12 mouse cellular contexts compared by ENCODE assay signal in genomic region chr16:91475753-91476152, GRCm38 (mm10). TPM values are rescaled to one million over a fixed set of nuclear protein-coding genes. Genes with fewer than 3 reads are reported as not detected.
A peak's percentile ranks its signal among the peaks of the same experiment; 100 is the strongest.
DNase-seq lines count a peak whose midpoint lies in the region; ATAC-seq and TF ChIP-seq lines count a peak whose summit lies in the region.
"Had no signal": no experiment of that assay in that cellular context is flagged by ENCODE, and none has a peak within 500 bp of the region (broad histone marks: within the 10 kb centered on the region; RNA-seq: fewer than 3 reads in every experiment).

No protein-coding gene starts in this region.

- intact Hi-C loops in heart, postnatal 36 days (cut with DNase I): no loop called here

- TF ChIP-seq CTCF in lung, postnatal 0 days (IDR thresholded peaks at IDR 0.05): no peak
- TF ChIP-seq CTCF in lung, adult 2 months (IDR thresholded peaks at IDR 0.05; ENCODE audit: insufficient read depth, low read length): no peak
- no peak for TF ChIP-seq CTCF in G1E (IDR thresholded peaks at IDR 0.05; ENCODE audit: low read depth, low read length)

- no peaks in the 10 kb centered on the region for H3K27me3 ChIP-seq in lung, postnatal 0 days (replicated peaks; ENCODE audit: insufficient read depth, low read length)
- no peaks in the 10 kb centered on the region for H3K27me3 ChIP-seq in G1E (ENCODE audit: insufficient read depth, low read length)
- H3K27me3 ChIP-seq in intestine, embryonic 15.5 days (replicated peaks): no peaks in the 10 kb centered on the region
- H3K27me3 ChIP-seq: midbrain, embryonic 15.5 days had no signal

- TF ChIP-seq POLR2A in lung, adult 2 months (IDR thresholded peaks at IDR 0.05; ENCODE audit: borderline replicate concordance, extremely low read depth, low read depth, low read length): no peak

- WGBS in lung, postnatal 0 days: 38% methylated on average over 7 of the region's 7 CpGs
- 34% methylated on average over 7 of the region's 7 CpGs for WGBS in lung, adult 2 months
- 37% methylated on average over 7 of the region's 7 CpGs for WGBS in intestine, embryonic 15.5 days

- no peak for ATAC-seq in lung, postnatal 0 days
- peak; percentile 51; the same call in 1 of the 2 replicates for ATAC-seq in G1E (ENCODE audit: extremely low read depth, insufficient number of reproducible peaks, low FRiP score, poor library complexity, severe bottlenecking)
- ATAC-seq in intestine, embryonic 15.5 days: no peak
- ATAC-seq: hindbrain, postnatal 0 days; midbrain, embryonic 15.5 days had no signal

- H3K27ac ChIP-seq in lung, postnatal 0 days (ENCODE audit: low read length): no peak overlapping the region
- H3K27ac ChIP-seq in intestine, embryonic 15.5 days: no peak overlapping the region
- H3K27ac ChIP-seq: hindbrain, postnatal 0 days; midbrain, embryonic 15.5 days had no signal

- no peak for TF ChIP-seq EP300 in lung, postnatal 0 days (IDR thresholded peaks at IDR 0.05)

- H3K4me2 ChIP-seq in lung, postnatal 0 days (replicated peaks; ENCODE audit: low read depth, low read length): no peak overlapping the region
- peak overlapping the region; percentile 32; the same call in 1 of the 2 replicates for H3K4me2 ChIP-seq in intestine, embryonic 15.5 days (replicated peaks)
- H3K4me2 ChIP-seq: lung, embryonic 14.5 days; midbrain, embryonic 15.5 days had no signal

- no peaks in the 10 kb centered on the region for H3K4me1 ChIP-seq in lung, postnatal 0 days (ENCODE audit: insufficient read depth, low read depth, low read length)
- H3K4me1 ChIP-seq in lung, adult 2 months (ENCODE audit: control insufficient read depth, insufficient read depth, low read length): peaks cover 3% of the 10 kb centered on the region; the same call in 1 of the 2 replicates
- H3K4me1 ChIP-seq in G1E (ENCODE audit: insufficient read depth, low read depth, low read length): peaks cover 60% of the 10 kb centered on the region
- H3K4me1 ChIP-seq in intestine, embryonic 15.5 days (replicated peaks): 0 out of 2 replicates have a peak, but pooled peaks cover 6% of the 10 kb centered on the region
- H3K4me1 ChIP-seq: midbrain, embryonic 15.5 days had no signal

- H3K9ac ChIP-seq in lung, postnatal 0 days (replicated peaks; ENCODE audit: low read depth): no peak overlapping the region
- no peak overlapping the region for H3K9ac ChIP-seq in intestine, embryonic 15.5 days
- H3K9ac ChIP-seq: lung, embryonic 14.5 days; midbrain, embryonic 15.5 days had no signal

- H3K4me3 ChIP-seq in lung, postnatal 0 days (ENCODE audit: low read depth, low read length): no peak overlapping the region
- H3K4me3 ChIP-seq in lung, adult 2 months (replicated peaks; ENCODE audit: extremely low read depth, low read depth, low read length): no peak overlapping the region
- H3K4me3 ChIP-seq in G1E (ENCODE audit: low read depth, low read length): peak overlapping the region; percentile 35; the same call in 1 of the 2 replicates
- no peak overlapping the region for H3K4me3 ChIP-seq in intestine, embryonic 15.5 days (replicated peaks)
- H3K4me3 ChIP-seq: midbrain, embryonic 15.5 days had no signal

- no peaks in the 10 kb centered on the region for H3K9me3 ChIP-seq in lung, postnatal 0 days (ENCODE audit: low read length)
- H3K9me3 ChIP-seq in G1E (replicated peaks): peaks cover 2% of the 10 kb centered on the region
- H3K9me3 ChIP-seq in intestine, embryonic 15.5 days: no peaks in the 10 kb centered on the region
- H3K9me3 ChIP-seq: midbrain, embryonic 15.5 days had no signal

- H3K36me3 ChIP-seq in lung, postnatal 0 days (ENCODE audit: insufficient read depth, low read length): no peaks in the 10 kb centered on the region
- peaks cover 69% of the 10 kb centered on the region for H3K36me3 ChIP-seq in G1E (replicated peaks)
- H3K36me3 ChIP-seq in intestine, embryonic 15.5 days: no peaks in the 10 kb centered on the region
- H3K36me3 ChIP-seq: midbrain, embryonic 15.5 days had no signal

- DNase-seq in lung, postnatal 0 days (ENCODE audit: low spot score): peak; percentile 32
- no peak for DNase-seq in lung, adult 2 months
- no peak for DNase-seq in G1E (ENCODE audit: low spot score)
- peak; percentile 37 for DNase-seq in thymus, postnatal 14 days
- DNase-seq in heart, postnatal 36 days: no peak
- DNase-seq in layer of hippocampus, postnatal 10 days (ENCODE audit: low spot score in 2 of 2): no peak
- no peak for DNase-seq in kidney, postnatal 4 days
- DNase-seq: adrenal gland, adult 2 months; lung, embryonic 14.5 days had no signal

RNA-seq across cellular contexts. Expression of gene Ifnar1, which starts 9.3 kb away (rescaled TPM):
- polyA plus RNA-seq in lung, postnatal 0 days (2015; fragmentation: Nextera tagmentation; extraction: Ambion mirVana): 40.3 and 44.9 TPM in 2 replicates
- polyA plus RNA-seq in lung, adult 2 months (2012; rRNA removed): 25.0 and 29.7 TPM in 2 replicates
- total RNA-seq in G1E (2014; fragmentation: Nextera tagmentation): 73.0 and 103 TPM in 2 replicates
- total RNA-seq in G1E (2017): 65.5 and 72.3 TPM in 2 replicates
- 15.1 and 16.2 TPM in 2 replicates for polyA plus RNA-seq in G1E (2012)
- 40.1 and 42.0 TPM in 2 replicates for polyA plus RNA-seq in intestine, embryonic 15.5 days (2015; fragmentation: Nextera tagmentation; extraction: Ambion mirVana)
- total RNA-seq in heart, postnatal 36 days (2021): 10 to 100 TPM; 31.5 to 32.6 TPM
- total RNA-seq in layer of hippocampus, postnatal 10 days (2021): 10 to 100 TPM; 63.7 to 70.6 TPM

Comparison
In these comparisons a context has a peak if more than half of its experiments do, and no peak if none do; other contexts are left out.
1. DNase-seq: peak in lung, postnatal 0 days (single experiment) and thymus, postnatal 14 days (single experiment); none in lung, adult 2 months (single experiment), G1E (single experiment), heart, postnatal 36 days (0 of 2), layer of hippocampus, postnatal 10 days (0 of 2) and kidney, postnatal 4 days (0 of 2).